Mouse (Mus musculus) heart, postnatal 0 days (tissue): Measurements from ENCODE around the gene Trim44. TPM values are rescaled to one million over a fixed set of nuclear protein-coding genes. Genes with fewer than 3 reads are reported as not detected.

ENCODE experiments used
- ATAC-seq: fragments of 200-750 bp; cut with Nextera tagmentation; 2 replicates; pipeline ENCODE4 v1.8.0; 2017; ENCODE audit warnings: low read depth, moderate number of reproducible peaks, moderate library complexity; ENCODE audit not compliant: insufficient read depth
- DNase-seq: peaks from one replicate; pipeline ENCODE4 v3.0.0-alpha.2; 2016; ENCODE audit warnings: low spot score
- H3K27ac ChIP-seq: fragments of 300-500 bp; sonication (generic); 2 replicates; pipeline ENCODE4 v1.5.1; 2014; ENCODE audit warnings: low read depth, mild to moderate bottlenecking
- H3K27me3 ChIP-seq: fragments of 300-500 bp; sonication (generic); 2 replicates; pipeline ENCODE4 v1.6.1; 2014; ENCODE audit warnings: low read length, mixed read lengths; ENCODE audit not compliant: control insufficient read depth, insufficient read depth
- H3K36me3 ChIP-seq: fragments of 300-500 bp; sonication (generic); replicated peaks from 2 replicates; pipeline ENCODE4 v1.6.1; 2014; ENCODE audit warnings: low read length, mixed read lengths; ENCODE audit not compliant: control insufficient read depth, insufficient read depth
- H3K4me1 ChIP-seq: fragments of 300-500 bp; sonication (generic); 2 replicates; pipeline ENCODE4 v1.6.1; 2014; ENCODE audit warnings: antibody characterized with exemption; ENCODE audit not compliant: control insufficient read depth, insufficient read depth
- H3K4me2 ChIP-seq: fragments of 300-500 bp; sonication (generic); 2 replicates; pipeline ENCODE4 v1.6.1; 2014; ENCODE audit warnings: low read depth, mild to moderate bottlenecking, low read length, moderate library complexity
- H3K4me3 ChIP-seq: fragments of 300-500 bp; sonication (generic); 2 replicates; pipeline ENCODE4 v1.5.1; 2014; ENCODE audit warnings: low read depth, low read length
- H3K9ac ChIP-seq: fragments of 300-500 bp; sonication (generic); replicated peaks from 2 replicates; pipeline ENCODE4 v1.6.1; 2014; ENCODE audit warnings: low read depth, low read length, mixed read lengths
- H3K9me3 ChIP-seq: fragments of 300-500 bp; sonication (generic); replicated peaks from 2 replicates; pipeline ENCODE4 v1.6.1; 2016; ENCODE audit warnings: low read length; ENCODE audit not compliant: control insufficient read depth
- CTCF ChIP-seq: IDR thresholded peaks from 2 replicates; pipeline ENCODE4 v1.5.1; 2016; ENCODE audit warnings: antibody characterized with exemption, control low read depth, low read depth
- EP300 ChIP-seq: IDR thresholded peaks from 2 replicates; pipeline ENCODE4 v1.6.1; 2016; ENCODE audit warnings: antibody characterized with exemption, low read depth
- WGBS: fragments of 180-500 bp; shearing (Covaris S2); extraction: QIAGEN DNeasy Blood & Tissue Kit; methylation state at CpG from one replicate; pipeline ENCODE4 v1.1.7; 2014; 5-methylcytosine and 5-hydroxymethylcytosine counted together
- polyA plus RNA-seq: library from polyadenylated mRNA; unstranded; fragments of >200 nt; fragmentation: Nextera tagmentation; extraction: Ambion mirVana; gene quantifications from 2 replicates; pipeline ENCODE4 v1.2.1, GENCODE M21; 2015
- total RNA-seq: library from RNA; depleted of rRNA; stranded (reverse); fragments of >200 nt; gene quantifications from 2 replicates; pipeline ENCODE4 v1.2.3, GENCODE M21; 2014; ENCODE audit warnings: low replicate concordance

Trim44 gene
- total and polyA plus RNA-seq, 2 experiments from 2014 or later, result 10.9 to 23.0 TPM

DNA sequence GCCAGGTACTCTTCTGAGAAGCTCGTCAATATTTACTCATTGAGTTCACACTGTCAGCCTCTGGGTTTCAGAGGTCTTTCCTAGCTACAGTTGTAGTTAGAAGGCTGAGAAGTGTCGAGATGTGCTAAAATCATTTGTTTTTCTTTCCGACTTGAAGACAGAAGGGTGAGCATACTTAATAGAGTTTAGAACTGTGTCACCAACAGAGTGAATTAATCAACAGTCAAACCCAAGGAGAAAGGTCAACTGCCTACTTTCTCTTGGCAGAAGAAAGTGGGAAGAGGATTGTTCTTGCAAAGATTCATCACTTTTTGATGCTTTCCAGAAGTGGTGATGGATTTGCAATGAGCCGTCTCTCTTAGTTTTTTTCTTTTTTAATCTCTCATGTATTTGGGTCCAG lies 39.2 kb upstream of the Trim44 start:
- DNase-seq, result no peak
- Histone ChIP-seq H3K27me3 (peaks cover 18% of the 10 kb centered on the region), H3K9me3 (no peaks in the 10 kb centered on the region), H3K4me2 (no peak overlapping the region), H3K4me3 (no peak overlapping the region), H3K4me1 (peaks cover under 1% of the 10 kb centered on the region; the same call in 1 of the 2 replicates), H3K9ac (no peak overlapping the region), H3K27ac (no peak overlapping the region), H3K36me3 (no peaks in the 10 kb centered on the region)
- no peak for ATAC-seq
- 73% methylated on average over 4 of the region's 4 CpGs for WGBS
- TF ChIP-seq CTCF, result no peak
- TF ChIP-seq EP300, result no peak

DNA sequence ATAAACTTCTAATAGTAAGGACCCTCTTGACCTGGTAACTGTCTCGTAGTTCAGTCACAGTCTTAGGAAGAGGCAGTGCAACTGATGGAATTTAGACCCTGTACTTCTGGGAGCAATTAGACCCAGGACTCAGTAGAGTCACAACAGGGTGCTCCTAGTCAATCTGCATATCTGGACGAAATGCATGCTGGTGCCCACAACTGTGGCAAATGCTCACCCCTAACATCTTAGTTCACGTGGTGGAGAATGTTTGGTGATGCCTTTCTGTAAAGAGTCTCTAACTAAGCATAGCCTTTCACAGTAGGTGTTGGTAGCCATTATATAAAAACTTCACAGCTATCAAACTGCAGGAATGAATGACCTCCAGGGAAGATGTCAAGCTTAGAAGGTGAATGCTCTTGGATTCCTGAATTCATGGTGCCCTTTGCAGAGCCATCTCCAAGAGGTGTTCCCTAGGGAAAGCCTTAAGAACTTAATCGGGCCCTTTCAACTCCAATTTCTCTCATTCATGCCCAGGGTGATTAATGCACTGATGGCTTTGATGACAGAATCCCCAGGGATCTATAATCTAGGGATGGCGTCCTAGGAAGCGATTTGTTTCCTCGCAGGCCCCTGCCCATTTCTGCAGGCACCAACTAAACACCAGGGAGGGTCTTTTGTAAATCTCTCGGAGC lies 29.9 kb upstream of the Trim44 start:
- H3K36me3 ChIP-seq, result no peaks in the 10 kb centered on the region
- no peak overlapping the region for H3K4me3 ChIP-seq
- TF ChIP-seq CTCF, result no peak
- no peak for TF ChIP-seq EP300
- H3K27ac ChIP-seq, result no peak overlapping the region
- DNase-seq (no peak), ATAC-seq (no peak)
- H3K9ac ChIP-seq, result no peak overlapping the region
- H3K4me1 ChIP-seq, result no peaks in the 10 kb centered on the region
- no peaks in the 10 kb centered on the region for H3K9me3 ChIP-seq
- H3K4me2 ChIP-seq, result no peak overlapping the region
- WGBS, result 57% methylated on average over 8 of the region's 8 CpGs
- H3K27me3 ChIP-seq, result no peaks in the 10 kb centered on the region

DNA sequence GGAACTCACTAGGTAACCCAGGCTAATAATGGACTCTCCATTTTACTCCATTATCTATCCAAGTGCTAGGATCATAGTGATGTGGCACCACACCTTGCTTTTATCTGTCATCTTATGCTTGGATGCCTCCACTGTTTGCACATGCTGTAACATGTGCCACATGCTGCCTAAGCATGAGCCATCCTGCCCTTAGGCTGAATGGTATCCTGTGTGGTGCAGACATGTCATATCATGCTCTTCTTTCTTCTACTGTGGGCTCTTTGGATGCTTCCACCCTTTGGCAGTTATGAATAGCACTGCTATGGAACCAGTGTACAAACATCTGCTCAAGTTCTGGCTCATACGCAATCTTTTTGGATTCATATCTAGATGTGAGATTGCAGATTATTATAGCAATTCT lies 26.3 kb upstream of the Trim44 start:
- Histone ChIP-seq H3K27me3 (no peaks in the 10 kb centered on the region), H3K9ac (no peak overlapping the region), H3K4me1 (no peaks in the 10 kb centered on the region), H3K4me3 (no peak overlapping the region), H3K27ac (no peak overlapping the region), H3K36me3 (no peaks in the 10 kb centered on the region), H3K4me2 (no peak overlapping the region), H3K9me3 (no peaks in the 10 kb centered on the region)
- ATAC-seq (no peak), DNase-seq (no peak)
- 86% methylated on average over 1 of the region's 1 CpGs for WGBS
- no peak for TF ChIP-seq CTCF
- TF ChIP-seq EP300, result no peak

DNA sequence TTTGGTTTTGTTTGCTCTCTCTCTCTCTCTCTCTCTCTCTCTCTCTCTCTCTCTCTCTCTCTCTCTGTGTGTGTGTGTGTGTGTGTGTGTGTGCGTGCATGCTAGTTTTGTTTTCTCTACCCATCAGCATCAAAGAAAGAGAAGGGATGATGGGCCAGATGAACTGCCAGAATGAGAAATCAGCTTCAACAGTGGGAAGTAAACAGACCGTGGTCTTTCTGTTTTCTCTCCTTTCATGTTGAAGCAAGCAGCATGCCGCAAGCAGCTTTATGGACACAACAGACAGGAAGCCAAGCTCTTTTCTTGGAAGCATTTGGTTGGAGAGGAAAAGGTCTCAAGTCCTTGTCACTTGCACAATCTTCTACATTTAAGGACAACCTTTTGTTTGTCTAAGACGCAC lies 23.5 kb upstream of the Trim44 start:
- WGBS, result 65% methylated on average over 4 of the region's 4 CpGs
- no peak overlapping the region for H3K4me3 ChIP-seq
- TF ChIP-seq EP300, result no peak
- no peak for TF ChIP-seq CTCF
- H3K9me3 ChIP-seq, result no peaks in the 10 kb centered on the region
- ATAC-seq (no peak), DNase-seq (no peak)
- no peaks in the 10 kb centered on the region for H3K4me1 ChIP-seq
- H3K4me2 ChIP-seq, result no peak overlapping the region
- H3K27ac ChIP-seq, result no peak overlapping the region
- no peaks in the 10 kb centered on the region for H3K36me3 ChIP-seq
- no peaks in the 10 kb centered on the region for H3K27me3 ChIP-seq
- H3K9ac ChIP-seq, result no peak overlapping the region

DNA sequence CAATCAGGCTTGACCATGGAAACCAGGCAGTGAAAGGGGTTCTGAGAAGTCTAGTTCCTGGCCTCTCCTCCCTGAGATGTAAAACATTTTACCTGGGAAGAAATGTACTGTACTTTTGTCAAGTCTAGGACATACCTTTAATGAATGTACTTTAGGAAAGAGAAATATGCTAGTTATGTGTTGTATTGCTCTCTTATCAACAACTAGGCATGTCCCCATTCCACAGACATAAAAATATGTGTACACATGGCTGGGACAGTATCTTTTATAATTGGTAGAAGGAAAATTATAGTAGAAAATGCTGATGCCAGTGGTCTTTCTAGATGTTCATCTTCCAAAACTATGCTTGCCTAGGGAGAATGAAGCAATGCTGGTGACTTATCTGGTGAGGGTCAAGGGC lies 20.3 kb upstream of the Trim44 start:
- H3K27ac ChIP-seq, result no peak overlapping the region
- no peak for ATAC-seq
- no peaks in the 10 kb centered on the region for H3K36me3 ChIP-seq
- no peaks in the 10 kb centered on the region for H3K9me3 ChIP-seq
- no peak for DNase-seq
- no peak overlapping the region for H3K4me3 ChIP-seq
- no peaks in the 10 kb centered on the region for H3K27me3 ChIP-seq
- H3K9ac ChIP-seq, result no peak overlapping the region
- H3K4me1 ChIP-seq, result no peaks in the 10 kb centered on the region
- no peak for TF ChIP-seq EP300
- TF ChIP-seq CTCF, result no peak
- no peak overlapping the region for H3K4me2 ChIP-seq

DNA sequence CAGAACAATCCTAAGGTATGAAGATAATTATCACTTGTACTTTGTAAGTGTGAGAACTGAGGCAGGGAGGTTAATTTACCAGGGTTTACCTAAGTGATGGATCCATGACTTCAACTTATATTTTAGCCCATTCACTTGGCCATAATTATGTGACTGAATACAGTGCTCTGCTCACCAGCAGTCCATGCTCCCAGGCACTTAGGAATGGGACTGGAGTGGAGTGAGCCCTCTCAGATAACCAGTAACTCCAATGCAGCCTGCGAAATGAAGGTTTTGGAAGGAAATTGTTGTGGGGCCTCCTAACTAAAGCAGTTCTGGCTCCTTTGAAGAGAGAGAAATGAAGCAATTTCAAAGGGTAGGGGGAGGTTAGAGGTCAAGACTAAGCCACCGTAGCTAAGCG lies 18.8 kb upstream of the Trim44 start:
- no peak overlapping the region for H3K4me2 ChIP-seq
- no peak overlapping the region for H3K27ac ChIP-seq
- H3K9ac ChIP-seq, result no peak overlapping the region
- H3K36me3 ChIP-seq, result no peaks in the 10 kb centered on the region
- no peak overlapping the region for H3K4me3 ChIP-seq
- WGBS, result 84% methylated on average over 3 of the region's 3 CpGs
- H3K4me1 ChIP-seq, result no peaks in the 10 kb centered on the region
- DNase-seq (no peak), ATAC-seq (no peak)
- no peaks in the 10 kb centered on the region for H3K9me3 ChIP-seq
- TF ChIP-seq EP300, result no peak
- TF ChIP-seq CTCF, result no peak
- H3K27me3 ChIP-seq, result no peaks in the 10 kb centered on the region
